Mouse (Mus musculus) ES-E14 (cell line): Measurements from ENCODE around the gene Dok4. TPM values are rescaled to one million over a fixed set of nuclear protein-coding genes. Genes with fewer than 3 reads are reported as not detected.

Experiments used
- DNase-seq: peaks from one replicate; pipeline ENCODE4 v3.0.0-alpha.2; 2013; ENCODE audit warnings: low read depth, low spot score
- H3K27ac ChIP-seq: 2 replicates; pipeline ENCODE4 v1.5.1; 2012; ENCODE audit warnings: low read depth, mild to moderate bottlenecking, low read length, moderate library complexity, mixed read lengths; ENCODE audit not compliant: poor library complexity, insufficient read depth, severe bottlenecking
- H3K36me3 ChIP-seq: 2 replicates; pipeline ENCODE4 v1.6.1; 2012; ENCODE audit warnings: mild to moderate bottlenecking, low read length, moderate library complexity, mixed read lengths; ENCODE audit not compliant: control insufficient read depth, poor library complexity, insufficient read depth, severe bottlenecking
- H3K4me1 ChIP-seq, 2 experiments: fragments of 150-350 bp in 1 of 2; sonication (generic) in 1 of 2; 2 replicates each; pipeline ENCODE4 v1.6.1; 2012; ENCODE audit warnings: low read length in 2 of 2, mild to moderate bottlenecking in 1 of 2, mixed read lengths in 1 of 2; ENCODE audit not compliant: control insufficient read depth in 2 of 2, insufficient read depth in 2 of 2, poor library complexity in 1 of 2
- H3K4me3 ChIP-seq, 2 experiments: fragments of 150-350 bp in 1 of 2; sonication (generic) in 1 of 2; 2 replicates each; pipeline ENCODE4 v1.5.1; 2012; ENCODE audit warnings: low read length in 2 of 2, low read depth in 1 of 2, mild to moderate bottlenecking in 1 of 2, mixed read lengths in 1 of 2; ENCODE audit not compliant: insufficient read depth in 1 of 2, poor library complexity in 1 of 2, severe bottlenecking in 1 of 2
- H3K9ac ChIP-seq: 2 replicates; pipeline ENCODE4 v1.6.1; 2012; ENCODE audit warnings: low read depth, mild to moderate bottlenecking, low read length, mixed read lengths; ENCODE audit not compliant: poor library complexity, insufficient read depth, severe bottlenecking
- H3K9me3 ChIP-seq: fragments of 150-350 bp; sonication (generic); 2 replicates; pipeline ENCODE4 v1.6.1; 2012; ENCODE audit warnings: low read depth, mild to moderate bottlenecking, low read length; ENCODE audit not compliant: control insufficient read depth, insufficient read depth
- CHD2 ChIP-seq: IDR thresholded peaks from 2 replicates; pipeline ENCODE4 v1.6.1; 2014; ENCODE audit warnings: mild to moderate bottlenecking, low read depth, low read length, inconsistent platforms
- HCFC1 ChIP-seq: IDR thresholded peaks from 2 replicates; pipeline ENCODE4 v1.6.1; 2012; ENCODE audit warnings: low read length, inconsistent platforms, borderline replicate concordance; ENCODE audit not compliant: insufficient read depth
- MAFK ChIP-seq: IDR thresholded peaks from 2 replicates; pipeline ENCODE4 v1.6.1; 2014; ENCODE audit warnings: mild to moderate bottlenecking, low read depth, low read length, inconsistent platforms; ENCODE audit not compliant: insufficient read depth
- ZC3H11A ChIP-seq: IDR thresholded peaks from 2 replicates; pipeline ENCODE4 v1.6.1; 2012; ENCODE audit warnings: low read depth, mild to moderate bottlenecking, inconsistent platforms, low read length, borderline replicate concordance
- ZNF384 ChIP-seq: IDR thresholded peaks from 2 replicates; pipeline ENCODE4 v1.6.1; 2012; ENCODE audit warnings: low read depth, low read length, inconsistent platforms
- in situ Hi-C, 2 experiments: fragments of 600-800 bp; cut with MboI; formaldehyde crosslinking; loops; one replicate each; pipeline ENCODE4 v1.15.1; 2025; ENCODE audit warnings: low sequenced_read_pairs in 2 of 2, inconsistent platforms in 1 of 2; ENCODE audit not compliant: unreplicated experiment in 2 of 2
- total RNA-seq: library from RNA; depleted of rRNA; stranded (reverse); fragments of 300-350 nt; gene quantifications from 2 replicates; pipeline ENCODE4 v1.2.3, GENCODE M21; 2012

Dok4 gene
- total RNA-seq, 1 experiment, result 4.9 TPM

DNA sequence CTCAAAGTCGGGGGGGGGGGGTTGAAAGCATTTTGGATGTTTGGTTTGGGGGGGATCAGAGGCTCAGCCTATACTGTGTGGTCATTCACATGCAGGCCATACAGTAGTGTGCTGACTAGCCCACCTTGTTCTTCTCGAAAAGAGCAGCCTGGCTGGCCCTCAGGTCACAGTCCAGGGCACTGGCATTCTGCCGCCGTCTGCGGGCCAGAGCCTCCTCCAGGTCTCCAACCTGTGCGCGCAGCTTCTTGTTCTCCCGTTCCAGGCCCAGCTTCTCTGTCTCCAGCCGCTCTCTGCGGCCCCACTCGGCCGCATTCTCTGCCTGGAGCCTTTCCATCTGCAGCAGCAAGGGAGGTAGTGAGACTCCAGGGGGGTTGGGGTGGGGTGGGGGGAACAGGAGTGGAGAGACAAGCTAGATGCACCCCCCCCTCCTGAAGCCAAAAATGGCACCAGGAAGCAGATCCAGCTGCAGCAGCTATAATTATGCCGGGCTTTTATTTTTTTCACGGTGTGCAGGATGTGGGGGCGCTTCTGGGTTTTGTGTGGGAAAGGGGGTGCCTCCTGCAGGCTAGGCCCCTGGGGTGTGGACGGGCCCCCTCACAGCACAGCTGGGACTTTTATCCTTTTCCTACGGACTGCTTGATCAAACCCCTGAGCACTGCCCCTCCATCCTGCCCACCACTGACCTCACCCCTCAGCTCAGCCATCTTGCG, 31.6 kb upstream of the Dok4 start:
- Histone ChIP-seq H3K27ac (no peak overlapping the region), H3K9me3 (no peaks in the 10 kb centered on the region), H3K4me3 (no peak overlapping the region), H3K9ac (no peak overlapping the region), H3K36me3 (peaks cover 9% of the 10 kb centered on the region; the same call in 1 of the 2 replicates), H3K4me1 (peaks cover 0 to 2% of the 10 kb centered on the region in 2 experiments; a peak in 1 of 4 replicates)
- no peak for DNase-seq
- TF ChIP-seq MAFK (no peak), ZNF384 (no peak), ZC3H11A (no peak)
- in situ Hi-C loops, result no loop called here

DNA sequence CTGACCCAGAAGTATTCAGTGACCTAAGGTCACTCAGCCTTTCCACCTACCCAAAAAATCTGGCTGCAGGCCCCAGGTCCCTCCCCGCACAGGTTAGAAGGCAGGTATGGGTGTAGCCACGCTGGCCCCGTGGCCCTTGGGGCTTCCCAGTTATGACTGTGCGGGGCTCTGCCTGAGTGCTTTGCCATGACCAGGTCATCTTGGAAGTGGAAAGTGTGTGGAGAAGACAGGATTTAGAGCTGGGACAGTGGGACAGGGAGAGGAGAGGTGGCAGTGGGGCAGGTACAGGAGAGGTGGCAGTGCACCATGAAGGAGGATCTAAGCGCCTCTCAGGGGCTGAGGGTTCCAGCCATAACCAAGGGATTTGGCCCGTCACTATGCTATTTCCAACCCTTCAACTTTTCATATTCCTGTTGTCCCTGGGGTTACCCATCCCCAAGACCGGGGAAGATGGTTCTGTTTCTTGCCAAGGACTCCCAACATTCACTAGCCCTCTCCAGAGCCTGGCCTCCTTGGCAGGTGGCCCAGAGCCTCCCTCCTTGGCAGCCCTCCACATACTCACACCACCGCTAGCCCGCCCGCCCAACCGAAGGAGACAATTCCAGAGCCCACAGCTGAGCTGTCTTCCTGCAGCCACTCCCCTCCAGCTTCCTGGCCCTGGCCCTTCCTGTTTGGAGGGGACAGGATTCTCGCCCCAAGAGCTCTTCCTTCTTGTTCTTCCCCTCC, 28.5 kb upstream of the Dok4 start:
- in situ Hi-C loops, result no loop called here
- no peak for TF ChIP-seq MAFK
- no peak for TF ChIP-seq HCFC1
- TF ChIP-seq ZNF384, result no peak
- TF ChIP-seq CHD2, result no peak
- no peak for TF ChIP-seq ZC3H11A
- H3K9me3 ChIP-seq, result no peaks in the 10 kb centered on the region
- DNase-seq, result no peak
- H3K4me1 ChIP-seq, result peaks cover under 1 to 19% of the 10 kb centered on the region in 2 experiments; a peak in 2 of 4 replicates
- H3K36me3 ChIP-seq, result peaks cover 9% of the 10 kb centered on the region; the same call in 1 of the 2 replicates
- H3K9ac ChIP-seq, result no peak overlapping the region
- H3K27ac ChIP-seq, result no peak overlapping the region; the same call in 1 of the 2 replicates
- H3K4me3 ChIP-seq, result no peak overlapping the region

DNA sequence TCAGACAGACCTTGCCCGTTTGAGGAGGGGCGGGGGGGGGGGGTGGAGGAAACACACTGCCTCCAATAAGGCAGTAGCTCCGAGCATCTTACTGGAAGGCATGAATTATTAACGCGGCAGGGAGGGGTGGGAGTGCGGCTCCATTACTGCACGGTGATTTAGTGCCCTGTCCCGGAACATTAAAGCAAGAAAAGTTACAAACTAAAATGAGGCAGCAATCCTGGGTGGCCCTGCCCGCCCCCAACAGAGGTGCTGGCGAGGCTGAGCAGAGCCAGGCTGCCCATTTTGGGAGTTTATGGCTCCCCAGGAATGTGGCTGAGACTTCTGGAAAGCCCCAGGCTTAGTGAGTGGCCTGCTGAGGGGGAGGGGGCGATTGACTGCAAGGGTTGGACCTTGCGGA, 27.6 kb upstream of the Dok4 start:
- H3K9me3 ChIP-seq, result no peaks in the 10 kb centered on the region
- in situ Hi-C loops, result no loop called here
- TF ChIP-seq CHD2, result no peak
- no peak for TF ChIP-seq ZNF384
- TF ChIP-seq ZC3H11A, result no peak
- no peak for TF ChIP-seq MAFK
- TF ChIP-seq HCFC1, result no peak
- H3K9ac ChIP-seq, result no peak overlapping the region
- DNase-seq, result no peak
- H3K4me1 ChIP-seq, result peaks cover 5 to 21% of the 10 kb centered on the region in 2 experiments; a peak in 3 of 4 replicates
- H3K36me3 ChIP-seq, result peaks cover 9% of the 10 kb centered on the region; the same call in 1 of the 2 replicates
- H3K4me3 ChIP-seq, result no peak overlapping the region
- H3K27ac ChIP-seq, result no peak overlapping the region

DNA sequence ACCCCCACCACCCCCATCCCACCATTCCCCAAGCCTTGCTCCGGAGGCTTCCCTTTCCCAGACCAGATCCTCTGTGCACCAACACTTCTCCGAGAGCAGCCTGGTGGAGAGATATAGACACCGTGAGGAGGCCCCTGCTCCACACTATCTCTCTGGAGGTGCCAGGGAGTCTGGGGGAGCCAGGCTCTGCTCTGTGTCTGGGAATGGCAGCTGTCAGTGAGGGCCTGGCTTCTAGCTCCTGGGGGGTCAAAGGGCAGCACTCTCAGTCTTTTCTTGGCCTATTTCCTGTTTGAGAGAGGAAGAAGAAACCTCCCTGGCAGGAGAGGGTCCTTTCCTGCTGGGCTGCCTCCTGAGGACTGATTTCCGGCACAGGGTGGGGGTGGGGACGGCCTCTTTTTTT, 24.9 kb upstream of the Dok4 start:
- H3K9ac ChIP-seq, result peak overlapping the region; percentile 53; the same call in 1 of the 2 replicates
- H3K36me3 ChIP-seq, result peaks cover 5% of the 10 kb centered on the region; the same call in 1 of the 2 replicates
- H3K4me1 ChIP-seq, result peaks cover 6 to 21% of the 10 kb centered on the region in 2 experiments; a peak in 3 of 4 replicates
- no peak overlapping the region; a peak in 1 of 4 replicates for H3K4me3 ChIP-seq
- peak overlapping the region; percentile 23; the same call in 1 of the 2 replicates for H3K27ac ChIP-seq
- H3K9me3 ChIP-seq, result no peaks in the 10 kb centered on the region
- in situ Hi-C loops, result no loop called here
- TF ChIP-seq HCFC1, result no peak
- no peak for TF ChIP-seq CHD2
- no peak for TF ChIP-seq ZC3H11A
- TF ChIP-seq ZNF384, result no peak
- TF ChIP-seq MAFK, result no peak
- DNase-seq, result no peak
